Mouse (Mus musculus) heart, adult 2 months (tissue): Measurements from ENCODE around the gene Ipcef1. TPM values are rescaled to one million over a fixed set of nuclear protein-coding genes. Genes with fewer than 3 reads are reported as not detected.
"Not testable (repeated sequence)": the region's sequence is repeated elsewhere in the genome, so short reads cannot be mapped to it uniquely, and the experiment has no call there.

Experiments used
- DNase-seq, 2 experiments: peaks; one replicate each; pipeline ENCODE4 v3.0.0; 2021
- H3K27ac ChIP-seq: fragments of 200-600 bp; 2 replicates; pipeline ENCODE4 v1.8.1; 2022
- H3K27me3 ChIP-seq: fragments of 200-500 bp; 2 replicates; pipeline ENCODE4 v1.6.1; 2012; ENCODE audit warnings: mild to moderate bottlenecking, low read length, inconsistent platforms, mixed read lengths; ENCODE audit not compliant: control insufficient read depth, insufficient read depth
- H3K36me3 ChIP-seq: fragments of 200-500 bp; 2 replicates; pipeline ENCODE4 v1.6.1; 2012; ENCODE audit warnings: low read length, inconsistent platforms; ENCODE audit not compliant: control insufficient read depth, insufficient read depth
- H3K4me1 ChIP-seq: fragments of 200-500 bp; 2 replicates; pipeline ENCODE4 v1.6.1; 2011; ENCODE audit warnings: low read length; ENCODE audit not compliant: control insufficient read depth, insufficient read depth
- H3K4me3 ChIP-seq: fragments of 200-600 bp; 2 replicates; pipeline ENCODE4 v1.8.1; 2022
- H3K79me2 ChIP-seq: fragments of 200-500 bp; replicated peaks from 2 replicates; pipeline ENCODE4 v1.6.1; 2012; ENCODE audit warnings: mild to moderate bottlenecking, inconsistent platforms, low read length, moderate library complexity, mixed read lengths; ENCODE audit not compliant: control insufficient read depth, insufficient read depth
- H3K9ac ChIP-seq: fragments of 200-500 bp; 2 replicates; pipeline ENCODE4 v1.6.1; 2012; ENCODE audit warnings: low read depth, mild to moderate bottlenecking, control low read depth, inconsistent platforms, low read length, mixed read lengths
- CTCF ChIP-seq: fragments of 200-600 bp; IDR thresholded peaks from 2 replicates; pipeline ENCODE4 v1.8.1; 2022; ENCODE audit warnings: antibody characterized with exemption, mild to moderate bottlenecking, moderate library complexity
- EP300 ChIP-seq: fragments of 200-500 bp; IDR thresholded peaks from 2 replicates; pipeline ENCODE4 v1.6.1; 2011; ENCODE audit warnings: low read depth, low read length, control low read depth; ENCODE audit not compliant: insufficient read depth
- POLR2A ChIP-seq: fragments of 200-500 bp; IDR thresholded peaks from 2 replicates; pipeline ENCODE4 v1.6.1; 2011; ENCODE audit warnings: mild to moderate bottlenecking, low read depth, low read length, control low read depth; ENCODE audit not compliant: insufficient read depth
- WGBS: fragments of 180-500 bp; shearing (Covaris S2); methylation state at CpG from one replicate; pipeline ENCODE4 v1.1.7; 2018; 5-methylcytosine and 5-hydroxymethylcytosine counted together
- intact Hi-C: fragments of 180-260 bp; cut with DNase I; formaldehyde crosslinking; loops from one replicate; pipeline ENCODE4 v1.15.1; 2025
- polyA plus RNA-seq: library from polyadenylated mRNA; depleted of rRNA; stranded (reverse); fragments of >200 nt; gene quantifications from 2 replicates; pipeline ENCODE4 v1.2.3, GENCODE M21; 2012
- total RNA-seq, 2 experiments: library from RNA; stranded (reverse); gene quantifications; 2 replicates each; pipeline ENCODE4 v1.2.3; 2021

Gene Ipcef1
- total and polyA plus RNA-seq, 3 experiments = 0.27 to 0.34 (median 0.31) TPM

GRCm38 (mm10) chr10:7019781-7020386, 32.4 kb downstream of the Ipcef1 start:
- no peaks in the 10 kb centered on the region for H3K4me1 ChIP-seq
- DNase-seq = no peak
- WGBS = 57% methylated on average over 7 of the region's 7 CpGs
- no peak overlapping the region for H3K9ac ChIP-seq
- intact Hi-C loops = no loop called here
- no peaks in the 10 kb centered on the region for H3K79me2 ChIP-seq
- H3K4me3 ChIP-seq = no peak overlapping the region
- H3K36me3 ChIP-seq = no peaks in the 10 kb centered on the region
- TF ChIP-seq EP300 = no peak
- TF ChIP-seq POLR2A = no peak
- no peak for TF ChIP-seq CTCF
- no peak overlapping the region for H3K27ac ChIP-seq
- no peaks in the 10 kb centered on the region for H3K27me3 ChIP-seq

GRCm38 (mm10) chr10:7015199-7015598, 37.1 kb downstream of the Ipcef1 start:
- DNase-seq = no peak
- intact Hi-C loops = no loop called here
- 28% methylated on average over 1 of the region's 1 CpGs for WGBS
- Histone ChIP-seq H3K27me3 (no peaks in the 10 kb centered on the region), H3K9ac (no peak overlapping the region), H3K4me3 (no peak overlapping the region), H3K27ac (no peak overlapping the region), H3K4me1 (no peaks in the 10 kb centered on the region), H3K79me2 (no peaks in the 10 kb centered on the region), H3K36me3 (no peaks in the 10 kb centered on the region)
- TF ChIP-seq EP300 (no peak), POLR2A (no peak), CTCF (no peak)

- Histone ChIP-seq H3K36me3 (no peaks in the 10 kb centered on the region), H3K79me2 (no peaks in the 10 kb centered on the region), H3K4me1 (no peaks in the 10 kb centered on the region), H3K27ac (no peak overlapping the region), H3K9ac (no peak overlapping the region), H3K27me3 (no peaks in the 10 kb centered on the region), H3K4me3 (no peak overlapping the region)
- TF ChIP-seq POLR2A (no peak), CTCF (no peak), EP300 (no peak)
- DNase-seq = no peak
- intact Hi-C loops = no loop called here
- 65% methylated on average over 8 of the region's 8 CpGs for WGBS
These were observed 41.7 kb downstream of the Ipcef1 start for GRCm38 (mm10) chr10:7010543-7010942.

- no peak for DNase-seq
- no peak overlapping the region for H3K9ac ChIP-seq
- no peaks in the 10 kb centered on the region for H3K36me3 ChIP-seq
- TF ChIP-seq CTCF = no peak
- no peak for TF ChIP-seq EP300
- no peak for TF ChIP-seq POLR2A
- no peaks in the 10 kb centered on the region for H3K79me2 ChIP-seq
- H3K4me1 ChIP-seq = no peaks in the 10 kb centered on the region
- H3K27ac ChIP-seq = no peak overlapping the region
- no peak overlapping the region for H3K4me3 ChIP-seq
- H3K27me3 ChIP-seq = no peaks in the 10 kb centered on the region
- intact Hi-C loops = no loop called here
- WGBS = 59% methylated on average over 5 of the region's 5 CpGs
These were observed 47.2 kb downstream of the Ipcef1 start for GRCm38 (mm10) chr10:7004980-7005538.

GRCm38 (mm10) chr10:7003898-7004297, 48.4 kb downstream of the Ipcef1 start:
- H3K27me3 ChIP-seq, H3K4me1 ChIP-seq, H3K27ac ChIP-seq, H3K36me3 ChIP-seq, DNase-seq, H3K79me2 ChIP-seq, intact Hi-C loops, H3K4me3 ChIP-seq, H3K9ac ChIP-seq: not testable (repeated sequence)

GRCm38 (mm10) chr10:6999355-6999754, 52.9 kb downstream of the Ipcef1 start:
- DNase-seq = no peak
- Histone ChIP-seq H3K27me3 (no peaks in the 10 kb centered on the region), H3K4me3 (no peak overlapping the region), H3K9ac (no peak overlapping the region), H3K4me1 (no peaks in the 10 kb centered on the region), H3K79me2 (no peaks in the 10 kb centered on the region), H3K36me3 (no peaks in the 10 kb centered on the region), H3K27ac (no peak overlapping the region)
- TF ChIP-seq POLR2A (no peak), EP300 (no peak), CTCF (no peak)
- WGBS = 87% methylated on average over 3 of the region's 3 CpGs
- intact Hi-C loops = no loop called here
